Mouse (Mus musculus): ENCODE measurements around the gene Apod. TPM values are rescaled to one million over a fixed set of nuclear protein-coding genes. Genes with fewer than 3 reads are reported as not detected.

Apod gene
- polyA plus RNA-seq, 2 experiments: 40.8 to 69.9 TPM

- peak; percentile 67 for DNase-seq (ENCODE audit: low spot score)
- peaks cover 27% of the 10 kb centered on the region for H3K4me1 ChIP-seq (ENCODE audit: control insufficient read depth, insufficient read depth, low read length)
- H3K4me2 ChIP-seq (replicated peaks; ENCODE audit: low read depth, low read length, severe bottlenecking): 0 out of 2 replicates have a peak overlapping the region, but pooled peaks have one; percentile 6
- no peaks in the 10 kb centered on the region for H3K27me3 ChIP-seq (ENCODE audit: control insufficient read depth, insufficient read depth, low read length)
- H3K9me3 ChIP-seq (ENCODE audit: control insufficient read depth, low read length): no peaks in the 10 kb centered on the region
- no peak overlapping the region for H3K9ac ChIP-seq (ENCODE audit: low read depth, low read length, severe bottlenecking)
- no peak for TF ChIP-seq POLR2A (IDR thresholded peaks at IDR 0.05; ENCODE audit: borderline replicate concordance, extremely low read depth, insufficient read depth, insufficient read length)
- ATAC-seq (ENCODE audit: low FRiP score, low read depth): no peak
- no peak overlapping the region for H3K4me3 ChIP-seq (replicated peaks; ENCODE audit: low read length)
- WGBS: 61% methylated on average over 7 of the region's 7 CpGs
- H3K36me3 ChIP-seq (ENCODE audit: control insufficient read depth, insufficient read depth, low read length): 0 out of 2 replicates have a peak, but pooled peaks cover 3% of the 10 kb centered on the region
- peak overlapping the region; percentile 28; the same call in 1 of the 2 replicates for H3K27ac ChIP-seq (replicated peaks; ENCODE audit: low read depth, low read length)
Observed at GRCm38 (mm10) chr16:31276539-31276938, 38.1 kb downstream of the Apod start.

- Histone ChIP-seq H3K4me3 (replicated peaks; ENCODE audit: low read length) (peak within 1 kb of the TSS; percentile 90), H3K9me3 (ENCODE audit: control insufficient read depth, low read length) (no peaks in the 10 kb centered on the region), H3K4me1 (ENCODE audit: control insufficient read depth, insufficient read depth, low read length) (peaks cover 27% of the 10 kb centered on the region), H3K27me3 (ENCODE audit: control insufficient read depth, insufficient read depth, low read length) (no peaks in the 10 kb centered on the region), H3K27ac (replicated peaks; ENCODE audit: low read depth, low read length) (peak within 1 kb of the TSS; percentile 86), H3K4me2 (replicated peaks; ENCODE audit: low read depth, low read length, severe bottlenecking) (peak within 1 kb of the TSS; percentile 75), H3K36me3 (ENCODE audit: control insufficient read depth, insufficient read depth, low read length) (peaks cover 7% of the 10 kb centered on the region; the same call in 1 of the 2 replicates), H3K9ac (ENCODE audit: low read depth, low read length, severe bottlenecking) (peak within 1 kb of the TSS; percentile 96)
- TF ChIP-seq POLR2A (IDR thresholded peaks at IDR 0.05; ENCODE audit: borderline replicate concordance, extremely low read depth, insufficient read depth, insufficient read length): peak; percentile 90; the same call in 1 of the 2 replicates
- DNase-seq (ENCODE audit: low spot score) (peak; percentile 90), ATAC-seq (ENCODE audit: low FRiP score, low read depth) (peak; percentile 96)
- 0% methylated on average over 52 of the region's 83 CpGs for WGBS
Observed at GRCm38 (mm10) chr16:31274674-31275460, 39.7 kb downstream of the Apod start, which contains the start of gene Ppp1r2. Ppp1r2 (minus strand) TSS chr16:31275277.

- ATAC-seq (ENCODE audit: low FRiP score, low read depth): no peak
- Histone ChIP-seq H3K4me3 (replicated peaks; ENCODE audit: low read length) (peak overlapping the region; percentile 90), H3K27me3 (ENCODE audit: control insufficient read depth, insufficient read depth, low read length) (no peaks in the 10 kb centered on the region), H3K4me1 (ENCODE audit: control insufficient read depth, insufficient read depth, low read length) (peaks cover 27% of the 10 kb centered on the region), H3K36me3 (ENCODE audit: control insufficient read depth, insufficient read depth, low read length) (peaks cover 11% of the 10 kb centered on the region; the same call in 1 of the 2 replicates), H3K4me2 (replicated peaks; ENCODE audit: low read depth, low read length, severe bottlenecking) (peak overlapping the region; percentile 75), H3K9ac (ENCODE audit: low read depth, low read length, severe bottlenecking) (peak overlapping the region; percentile 96), H3K9me3 (ENCODE audit: control insufficient read depth, low read length) (no peaks in the 10 kb centered on the region), H3K27ac (replicated peaks; ENCODE audit: low read depth, low read length) (0 out of 2 replicates have a peak overlapping the region, but pooled peaks have one; percentile 86)
- DNase-seq (ENCODE audit: low spot score): no peak
- WGBS: 3% methylated on average over 6 of the region's 6 CpGs
- TF ChIP-seq POLR2A (IDR thresholded peaks at IDR 0.05; ENCODE audit: borderline replicate concordance, extremely low read depth, insufficient read depth, insufficient read length): no peak
Observed at GRCm38 (mm10) chr16:31274084-31274483, 40.5 kb downstream of the Apod start.

GRCm38 (mm10) chr16:31266692-31267091, 47.9 kb downstream of the Apod start:
- Histone ChIP-seq H3K9ac (ENCODE audit: low read depth, low read length, severe bottlenecking) (no peak overlapping the region), H3K36me3 (ENCODE audit: control insufficient read depth, insufficient read depth, low read length) (peaks cover 32% of the 10 kb centered on the region), H3K27ac (replicated peaks; ENCODE audit: low read depth, low read length) (no peak overlapping the region), H3K4me2 (replicated peaks; ENCODE audit: low read depth, low read length, severe bottlenecking) (no peak overlapping the region), H3K4me1 (ENCODE audit: control insufficient read depth, insufficient read depth, low read length) (no peaks in the 10 kb centered on the region), H3K9me3 (ENCODE audit: control insufficient read depth, low read length) (no peaks in the 10 kb centered on the region), H3K4me3 (replicated peaks; ENCODE audit: low read length) (no peak overlapping the region), H3K27me3 (ENCODE audit: control insufficient read depth, insufficient read depth, low read length) (no peaks in the 10 kb centered on the region)
- no peak for DNase-seq (ENCODE audit: low spot score)
- no peak for ATAC-seq (ENCODE audit: low FRiP score, low read depth)
- 97% methylated on average over 2 of the region's 2 CpGs for WGBS
- TF ChIP-seq POLR2A (IDR thresholded peaks at IDR 0.05; ENCODE audit: borderline replicate concordance, extremely low read depth, insufficient read depth, insufficient read length): no peak

GRCm38 (mm10) chr16:31256151-31256550, 58.5 kb downstream of the Apod start:
- Histone ChIP-seq H3K4me2 (replicated peaks; ENCODE audit: low read depth, low read length, severe bottlenecking) (no peak overlapping the region), H3K9ac (ENCODE audit: low read depth, low read length, severe bottlenecking) (no peak overlapping the region), H3K4me1 (ENCODE audit: control insufficient read depth, insufficient read depth, low read length) (no peaks in the 10 kb centered on the region), H3K36me3 (ENCODE audit: control insufficient read depth, insufficient read depth, low read length) (peaks cover 66% of the 10 kb centered on the region), H3K27ac (replicated peaks; ENCODE audit: low read depth, low read length) (no peak overlapping the region), H3K27me3 (ENCODE audit: control insufficient read depth, insufficient read depth, low read length) (no peaks in the 10 kb centered on the region), H3K9me3 (ENCODE audit: control insufficient read depth, low read length) (no peaks in the 10 kb centered on the region), H3K4me3 (replicated peaks; ENCODE audit: low read length) (no peak overlapping the region)
- ATAC-seq (ENCODE audit: low FRiP score, low read depth) (no peak), DNase-seq (ENCODE audit: low spot score) (no peak)
- TF ChIP-seq POLR2A (IDR thresholded peaks at IDR 0.05; ENCODE audit: borderline replicate concordance, extremely low read depth, insufficient read depth, insufficient read length): no peak
- 91% methylated on average over 2 of the region's 2 CpGs for WGBS
